Mouse (Mus musculus) heart, embryonic 10.5 days (tissue): ENCODE measurements at regions not wholly inside any gene's neighbourhood (a gene's known extent, or its start where the extent isn't known, plus 50 kb on each side); places are given as distances from the start of the nearest gene placed in this dataset.
A peak's percentile ranks its signal among the peaks of the same experiment; 100 is the strongest.

Source experiments
- DNase-seq: peaks from one replicate; pipeline ENCODE4 v3.0.0-alpha.2; 2017; ENCODE audit warnings: low spot score
- H3K27ac ChIP-seq: fragments of 300-500 bp; sonication (generic); 2 replicates; pipeline ENCODE4 v1.5.1; 2016; ENCODE audit warnings: mild to moderate bottlenecking
- H3K27me3 ChIP-seq: fragments of 300-500 bp; sonication (generic); 2 replicates; pipeline ENCODE4 v1.6.1; 2016; ENCODE audit warnings: mild to moderate bottlenecking; ENCODE audit not compliant: poor library complexity, insufficient read depth, severe bottlenecking
- H3K36me3 ChIP-seq: fragments of 300-500 bp; sonication (generic); 2 replicates; pipeline ENCODE4 v1.6.1; 2016; ENCODE audit warnings: mild to moderate bottlenecking, moderate library complexity
- H3K4me1 ChIP-seq: fragments of 300-500 bp; sonication (generic); 2 replicates; pipeline ENCODE4 v1.6.1; 2016; ENCODE audit warnings: mild to moderate bottlenecking
- H3K4me3 ChIP-seq: fragments of 300-500 bp; sonication (generic); 2 replicates; pipeline ENCODE4 v1.5.1; 2016; ENCODE audit warnings: mild to moderate bottlenecking, moderate library complexity
- H3K9me3 ChIP-seq: fragments of 300-500 bp; sonication (generic); 2 replicates; pipeline ENCODE4 v1.6.1; 2016; ENCODE audit warnings: mild to moderate bottlenecking, moderate library complexity
- WGBS: fragments of 180-500 bp; shearing (Covaris S2); methylation state at CpG from one replicate; pipeline ENCODE4 v1.1.7; 2016; 5-methylcytosine and 5-hydroxymethylcytosine counted together

GRCm38 (mm10) chr1:73227246-73227645 is 211.5 kb upstream of the Tnp1 start:
- no peak for DNase-seq
- Histone ChIP-seq H3K36me3 (no peaks in the 10 kb centered on the region), H3K27ac (no peak overlapping the region), H3K27me3 (no peaks in the 10 kb centered on the region), H3K4me3 (no peak overlapping the region), H3K4me1 (no peaks in the 10 kb centered on the region), H3K9me3 (0 out of 2 replicates have a peak, but pooled peaks cover 5% of the 10 kb centered on the region)
- 91% methylated on average over 8 of the region's 8 CpGs for WGBS

DNA sequence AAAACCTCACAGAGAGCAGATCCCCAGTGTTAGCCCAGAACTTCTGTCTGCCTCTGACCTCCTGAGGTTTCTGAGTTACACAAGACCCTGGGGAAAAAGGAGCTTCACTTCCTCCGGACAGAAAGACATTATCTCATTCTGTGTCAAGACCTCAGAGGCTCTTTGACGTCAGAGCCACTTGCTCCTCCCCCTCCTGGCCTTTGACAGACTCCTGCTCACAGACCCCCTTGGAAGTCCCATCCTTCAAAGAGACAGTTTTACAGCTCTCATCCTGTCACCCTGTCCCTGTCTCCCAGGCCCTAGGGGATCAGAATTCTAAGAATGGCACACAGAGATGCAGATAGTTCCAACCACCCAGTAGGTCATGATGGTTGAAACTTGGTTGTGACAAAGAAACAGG is 206.2 kb upstream of the Tnp1 start:
- no peak overlapping the region for H3K4me3 ChIP-seq
- WGBS = 10% methylated on average over 2 of the region's 2 CpGs
- no peaks in the 10 kb centered on the region for H3K27me3 ChIP-seq
- peaks cover 15% of the 10 kb centered on the region for H3K4me1 ChIP-seq
- no peaks in the 10 kb centered on the region for H3K9me3 ChIP-seq
- no peaks in the 10 kb centered on the region for H3K36me3 ChIP-seq
- no peak overlapping the region for H3K27ac ChIP-seq
- DNase-seq = no peak

GRCm38 (mm10) chr1:73214305-73214946 is 198.7 kb upstream of the Tnp1 start:
- no peak overlapping the region for H3K27ac ChIP-seq
- WGBS = 82% methylated on average over 5 of the region's 5 CpGs
- no peak overlapping the region for H3K4me3 ChIP-seq
- no peaks in the 10 kb centered on the region for H3K36me3 ChIP-seq
- H3K27me3 ChIP-seq = no peaks in the 10 kb centered on the region
- H3K9me3 ChIP-seq = no peaks in the 10 kb centered on the region
- no peak for DNase-seq
- H3K4me1 ChIP-seq = peaks cover 15% of the 10 kb centered on the region

DNA sequence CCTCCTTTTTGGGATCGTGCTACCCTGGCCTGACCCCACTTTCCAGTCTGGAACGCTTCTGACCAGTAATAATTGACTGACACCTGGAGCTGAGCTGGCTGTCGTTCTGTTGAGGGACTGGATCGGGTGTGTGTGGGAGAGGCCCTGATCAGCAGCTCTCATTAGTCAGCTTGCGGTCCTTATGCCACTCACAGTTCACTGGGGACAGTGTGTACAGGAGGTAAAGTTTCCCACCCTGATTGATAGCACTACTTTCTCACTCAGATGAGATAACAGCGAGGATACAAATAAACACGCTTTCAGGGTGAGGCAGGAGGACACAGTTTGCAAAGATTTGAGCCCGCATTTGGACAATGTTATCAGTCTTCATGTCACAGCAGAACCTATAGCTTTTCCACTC is 191.7 kb upstream of the Tnp1 start:
- DNase-seq = no peak

DNA sequence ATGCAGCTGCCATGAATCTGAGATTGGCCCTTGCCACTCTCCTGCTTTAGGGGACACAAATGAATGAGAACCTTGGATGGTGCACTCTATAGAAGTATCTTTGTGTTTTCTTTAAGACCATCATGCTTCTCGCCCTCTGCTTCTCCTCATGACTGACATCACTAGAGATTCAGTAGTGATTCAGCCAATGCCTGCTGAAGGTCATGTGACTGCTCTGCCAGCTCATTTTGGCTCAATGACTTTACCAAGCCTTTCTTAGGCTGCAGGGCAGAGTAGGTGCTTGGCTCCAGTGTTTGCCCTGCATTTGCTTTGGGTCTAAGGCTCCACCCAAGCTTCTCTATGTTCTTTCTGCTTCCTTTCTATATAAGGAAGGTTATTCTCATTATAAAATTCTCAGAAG is 190.1 kb upstream of the Tnp1 start:
- DNase-seq = no peak
- WGBS = 92% methylated on average over 1 of the region's 1 CpGs
- no peak overlapping the region for H3K4me3 ChIP-seq
- H3K36me3 ChIP-seq = no peaks in the 10 kb centered on the region
- H3K27ac ChIP-seq = no peak overlapping the region
- no peaks in the 10 kb centered on the region for H3K27me3 ChIP-seq
- peaks cover 5% of the 10 kb centered on the region; the same call in 1 of the 2 replicates for H3K4me1 ChIP-seq
- H3K9me3 ChIP-seq = no peaks in the 10 kb centered on the region

More for the DNA sequence above, 191.7 kb upstream of the Tnp1 start:
- H3K27me3 ChIP-seq = no peaks in the 10 kb centered on the region
- no peaks in the 10 kb centered on the region for H3K9me3 ChIP-seq
- H3K4me1 ChIP-seq = peaks cover 5% of the 10 kb centered on the region; the same call in 1 of the 2 replicates
- WGBS = 32% methylated on average over 8 of the region's 8 CpGs
- 0 out of 2 replicates have a peak overlapping the region, but pooled peaks have one; percentile 52 for H3K27ac ChIP-seq
- no peak overlapping the region for H3K4me3 ChIP-seq
- no peaks in the 10 kb centered on the region for H3K36me3 ChIP-seq

DNA sequence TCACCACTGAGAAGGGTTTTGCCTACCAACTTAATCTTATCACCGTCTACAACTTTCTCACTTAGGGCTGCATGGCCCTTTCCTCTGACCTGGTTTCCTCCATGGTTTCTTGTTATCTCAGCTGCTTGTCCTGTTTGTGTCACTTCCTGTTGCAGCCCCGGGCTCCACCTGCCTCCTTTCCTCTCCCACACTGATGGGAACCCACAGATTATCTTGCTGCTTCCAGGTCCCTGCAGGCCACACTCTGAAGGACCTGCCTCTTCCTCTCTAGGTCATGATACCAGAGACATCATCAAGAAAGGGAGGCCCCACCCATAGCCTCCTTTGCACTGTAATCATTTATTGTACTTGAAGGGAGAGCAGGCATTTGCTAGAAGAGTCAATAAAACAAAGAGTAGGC is 184.4 kb upstream of the Tnp1 start:
- 34% methylated on average over 2 of the region's 2 CpGs for WGBS
- Histone ChIP-seq H3K27ac (no peak overlapping the region), H3K4me1 (peaks cover 19% of the 10 kb centered on the region), H3K9me3 (no peaks in the 10 kb centered on the region), H3K36me3 (no peaks in the 10 kb centered on the region), H3K27me3 (no peaks in the 10 kb centered on the region), H3K4me3 (no peak overlapping the region)
- DNase-seq = peak; percentile 80

DNA sequence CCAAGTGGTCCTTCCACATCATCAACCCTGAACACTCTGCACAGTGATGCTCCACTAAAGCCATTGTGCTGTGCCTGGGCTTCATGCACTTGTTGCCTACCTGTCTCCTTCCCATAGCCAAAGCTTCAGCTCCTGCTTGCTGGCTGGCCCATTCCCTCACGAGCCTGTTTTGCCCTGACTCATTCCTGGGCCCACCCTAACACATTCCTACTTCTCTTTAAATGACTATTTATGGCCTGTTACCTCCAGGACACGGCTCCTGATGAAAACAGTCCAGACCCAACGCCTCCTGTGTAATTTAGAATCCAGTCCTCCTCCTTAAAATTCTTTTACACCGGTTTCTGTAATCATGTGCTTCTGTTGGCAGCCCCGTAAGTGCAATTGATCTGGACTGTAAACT is 175.1 kb upstream of the Tnp1 start:
- no peaks in the 10 kb centered on the region for H3K36me3 ChIP-seq
- no peak for DNase-seq

DNA sequence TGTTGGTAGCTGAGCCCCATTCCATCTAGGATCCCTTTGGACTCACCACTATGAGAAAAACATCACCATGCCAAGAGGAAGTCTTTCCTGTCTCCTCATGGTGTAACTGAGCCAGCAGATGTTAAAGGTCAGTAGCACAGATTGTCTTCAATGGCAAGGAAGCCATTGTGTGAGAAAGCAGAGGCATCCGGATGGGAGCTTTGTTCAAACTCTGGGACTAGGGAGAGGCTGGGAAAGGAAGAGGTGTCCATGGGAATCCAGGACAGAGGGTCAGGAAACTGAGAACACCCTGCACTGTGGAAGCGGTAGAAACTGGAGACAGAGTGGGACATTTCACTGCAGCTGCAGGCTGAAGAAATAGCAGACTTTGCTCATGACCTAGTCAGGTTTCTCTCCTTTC is 173.1 kb upstream of the Tnp1 start:
- WGBS = 60% methylated on average over 2 of the region's 2 CpGs

More for the DNA sequence above, 175.1 kb upstream of the Tnp1 start:
- Histone ChIP-seq H3K9me3 (no peaks in the 10 kb centered on the region), H3K4me1 (no peaks in the 10 kb centered on the region), H3K4me3 (no peak overlapping the region), H3K27ac (peak overlapping the region; percentile 26; the same call in 1 of the 2 replicates), H3K27me3 (no peaks in the 10 kb centered on the region)
- 56% methylated on average over 5 of the region's 5 CpGs for WGBS

DNA sequence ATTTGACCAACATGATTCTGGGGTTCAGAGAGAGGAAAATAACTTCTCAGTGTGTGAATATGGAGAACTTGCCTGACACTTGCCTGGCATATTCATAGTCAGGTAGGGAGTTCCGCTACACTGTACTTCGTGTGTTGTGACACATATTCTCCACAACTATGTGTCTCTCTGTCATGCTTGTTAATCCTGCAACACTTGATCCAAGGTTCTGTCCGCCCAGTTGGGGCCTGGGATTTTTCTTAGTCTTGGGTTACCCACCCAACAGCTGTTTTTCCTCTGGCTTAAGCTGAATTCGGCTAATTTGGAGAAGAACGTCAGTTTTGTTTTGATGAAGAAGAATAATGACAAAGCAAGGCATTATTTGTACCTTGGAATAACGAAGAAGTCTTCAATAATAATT is 168.8 kb upstream of the Tnp1 start:
- H3K27ac ChIP-seq = no peak overlapping the region
- no peak overlapping the region for H3K4me3 ChIP-seq
- H3K4me1 ChIP-seq = no peaks in the 10 kb centered on the region
- no peaks in the 10 kb centered on the region for H3K27me3 ChIP-seq
- no peaks in the 10 kb centered on the region for H3K36me3 ChIP-seq
- DNase-seq = no peak
- H3K9me3 ChIP-seq = no peaks in the 10 kb centered on the region
- 87% methylated on average over 6 of the region's 6 CpGs for WGBS

More for the DNA sequence above, 173.1 kb upstream of the Tnp1 start:
- no peaks in the 10 kb centered on the region for H3K9me3 ChIP-seq
- no peaks in the 10 kb centered on the region for H3K4me1 ChIP-seq
- no peak overlapping the region for H3K4me3 ChIP-seq
- no peak overlapping the region for H3K27ac ChIP-seq
- H3K27me3 ChIP-seq = no peaks in the 10 kb centered on the region
- no peaks in the 10 kb centered on the region for H3K36me3 ChIP-seq
- DNase-seq = no peak

DNA sequence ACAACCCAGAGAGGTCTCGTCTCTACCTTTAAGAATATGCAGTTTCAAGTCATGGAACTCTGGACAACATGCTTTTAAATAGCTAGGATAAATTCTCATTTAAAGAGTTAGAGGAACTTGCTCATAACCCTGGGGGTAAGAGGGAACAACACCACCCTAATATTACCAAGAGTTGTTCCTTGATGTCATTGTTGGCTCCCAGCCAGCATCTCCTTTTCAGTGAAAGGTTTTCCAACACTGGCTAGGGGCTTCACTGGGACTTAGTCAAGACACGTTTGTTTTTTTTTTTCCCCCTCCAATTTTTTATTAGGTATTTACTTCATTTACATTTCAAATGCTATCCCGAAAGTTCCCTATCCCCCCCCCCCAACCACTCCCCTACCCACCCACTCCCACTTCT is 163.1 kb upstream of the Tnp1 start:
- no peak for DNase-seq
- no peaks in the 10 kb centered on the region for H3K9me3 ChIP-seq
- no peaks in the 10 kb centered on the region for H3K36me3 ChIP-seq
- whole genome bisulfite sequencing = 72% methylated on average over 3 of the region's 3 CpGs
- no peak overlapping the region for H3K27ac ChIP-seq
- H3K4me3 ChIP-seq = no peak overlapping the region
- no peaks in the 10 kb centered on the region for H3K4me1 ChIP-seq
- no peaks in the 10 kb centered on the region for H3K27me3 ChIP-seq

DNA sequence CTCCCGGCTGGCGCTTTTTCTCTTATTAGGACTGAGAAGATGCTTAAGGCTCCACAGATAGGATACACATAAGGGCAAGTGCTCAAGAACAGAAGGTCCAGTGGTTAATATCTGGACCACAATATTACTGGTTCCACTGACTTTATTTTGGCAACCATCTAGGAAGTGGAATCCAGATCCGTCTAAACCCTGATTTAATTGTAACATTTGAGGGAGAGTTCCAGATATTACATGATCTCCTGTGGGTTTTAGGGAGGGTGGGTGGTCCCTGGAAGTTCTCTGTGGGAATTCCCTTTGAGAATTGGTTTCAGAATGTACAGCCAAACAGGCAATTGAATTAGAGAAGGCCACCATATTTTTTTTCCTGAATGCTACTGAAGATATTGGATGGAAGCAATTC is 161.4 kb upstream of the Tnp1 start:
- no peak overlapping the region for H3K27ac ChIP-seq
- H3K4me1 ChIP-seq = no peaks in the 10 kb centered on the region
- no peaks in the 10 kb centered on the region for H3K27me3 ChIP-seq
- 91% methylated on average over 3 of the region's 3 CpGs for WGBS
- no peaks in the 10 kb centered on the region for H3K36me3 ChIP-seq
- no peaks in the 10 kb centered on the region for H3K9me3 ChIP-seq
- DNase-seq = no peak
- no peak overlapping the region for H3K4me3 ChIP-seq

- 84% methylated on average over 3 of the region's 3 CpGs for WGBS
- no peak for DNase-seq
- Histone ChIP-seq H3K27ac (no peak overlapping the region), H3K9me3 (0 out of 2 replicates have a peak, but pooled peaks cover 6% of the 10 kb centered on the region), H3K4me3 (no peak overlapping the region), H3K4me1 (peaks cover 11% of the 10 kb centered on the region), H3K27me3 (no peaks in the 10 kb centered on the region), H3K36me3 (no peaks in the 10 kb centered on the region)
Measured at GRCm38 (mm10) chr1:73170668-73171008, 154.9 kb upstream of the Tnp1 start.

DNA sequence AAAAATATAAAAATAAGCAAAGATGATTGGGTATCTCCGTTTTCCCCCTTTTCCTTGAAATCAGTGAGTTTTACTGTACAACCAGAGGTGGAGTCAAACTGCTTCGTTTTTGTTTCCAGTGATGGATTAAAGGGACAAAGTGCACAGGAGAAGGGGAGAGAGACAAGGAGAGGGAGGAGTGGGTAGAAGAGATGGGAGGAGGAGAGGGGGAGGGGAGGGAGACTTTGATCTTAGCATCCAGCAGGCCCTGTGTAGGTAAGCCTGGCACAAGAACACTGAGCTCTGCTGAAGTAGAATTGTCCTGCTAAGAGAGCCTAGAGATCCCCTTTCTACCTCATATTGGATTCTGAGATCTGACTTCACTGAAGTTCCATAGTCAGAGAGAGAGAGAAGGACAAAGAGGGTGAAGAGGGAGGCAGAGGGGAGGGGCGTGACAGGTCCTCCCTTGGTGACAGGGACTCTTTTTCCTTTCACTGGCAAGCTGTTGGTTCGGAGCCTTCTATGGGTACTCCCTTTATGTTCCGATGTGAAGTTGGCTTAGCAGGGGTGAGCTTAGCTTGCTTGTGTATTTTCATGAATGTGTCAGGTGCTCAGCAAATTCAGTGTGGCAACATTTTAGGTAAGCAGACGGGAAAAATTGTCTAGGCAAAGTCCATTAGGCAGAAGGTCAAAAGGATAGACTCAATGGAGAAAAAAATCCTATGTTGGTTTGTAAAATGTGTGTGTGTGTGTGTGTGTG is 154.4 kb upstream of the Tnp1 start:
- WGBS = 63% methylated on average over 6 of the region's 6 CpGs

More for the DNA sequence above, 154.4 kb upstream of the Tnp1 start:
- Histone ChIP-seq H3K4me3 (no peak overlapping the region), H3K27ac (0 out of 2 replicates have a peak overlapping the region, but pooled peaks have one; percentile 10), H3K4me1 (peaks cover 11% of the 10 kb centered on the region), H3K27me3 (no peaks in the 10 kb centered on the region), H3K36me3 (no peaks in the 10 kb centered on the region), H3K9me3 (0 out of 2 replicates have a peak, but pooled peaks cover 6% of the 10 kb centered on the region)
- no peak for DNase-seq
